Mouse (Mus musculus) midbrain, embryonic 16.5 days (tissue): Measurements from ENCODE around the gene Dact3. TPM values are rescaled to one million over a fixed set of nuclear protein-coding genes. Genes with fewer than 3 reads are reported as not detected.

Source experiments
- ATAC-seq: fragments of 200-750 bp; cut with Nextera tagmentation; 2 replicates; pipeline ENCODE4 v1.8.0; 2017; ENCODE audit warnings: moderate TSS enrichment
- H3K27ac ChIP-seq: fragments of 300-500 bp; sonication (generic); 2 replicates; pipeline ENCODE4 v1.5.1; 2014; ENCODE audit warnings: mild to moderate bottlenecking, low read length, mixed read lengths
- H3K27me3 ChIP-seq: fragments of 300-500 bp; sonication (generic); 2 replicates; pipeline ENCODE4 v1.6.1; 2014; ENCODE audit warnings: low read depth, low read length, mixed read lengths; ENCODE audit not compliant: control insufficient read depth, insufficient read depth
- H3K36me3 ChIP-seq: fragments of 300-500 bp; sonication (generic); 2 replicates; pipeline ENCODE4 v1.6.1; 2014; ENCODE audit warnings: mild to moderate bottlenecking, low read length, moderate library complexity, mixed read lengths; ENCODE audit not compliant: control insufficient read depth, insufficient read depth
- H3K4me1 ChIP-seq: fragments of 300-500 bp; sonication (generic); 2 replicates; pipeline ENCODE4 v1.6.1; 2014; ENCODE audit warnings: mild to moderate bottlenecking, low read length, mixed read lengths; ENCODE audit not compliant: control insufficient read depth, insufficient read depth
- H3K4me2 ChIP-seq: fragments of 300-500 bp; sonication (generic); 2 replicates; pipeline ENCODE4 v1.6.1; 2014; ENCODE audit warnings: mild to moderate bottlenecking, low read length, mixed read lengths
- H3K4me3 ChIP-seq: fragments of 300-500 bp; sonication (generic); 2 replicates; pipeline ENCODE4 v1.5.1; 2014; ENCODE audit warnings: low read depth, mild to moderate bottlenecking, low read length, moderate library complexity, mixed read lengths
- H3K9ac ChIP-seq: fragments of 300-500 bp; sonication (generic); 2 replicates; pipeline ENCODE4 v1.6.1; 2014; ENCODE audit warnings: low read depth, low read length, mixed read lengths
- H3K9me3 ChIP-seq: fragments of 300-500 bp; sonication (generic); replicated peaks from 2 replicates; pipeline ENCODE4 v1.6.1; 2014; ENCODE audit warnings: mild to moderate bottlenecking, low read length, mixed read lengths; ENCODE audit not compliant: control insufficient read depth, poor library complexity, severe bottlenecking
- WGBS: fragments of 180-500 bp; shearing (Covaris S2); extraction: QIAGEN DNeasy Blood & Tissue Kit; methylation state at CpG from one replicate; pipeline ENCODE4 v1.1.7; 2014; 5-methylcytosine and 5-hydroxymethylcytosine counted together
- polyA plus RNA-seq: library from polyadenylated mRNA; unstranded; fragments of >200 nt; fragmentation: Nextera tagmentation; extraction: Ambion mirVana; gene quantifications from 2 replicates; pipeline ENCODE4 v1.2.1, GENCODE M21; 2015

The Dact3 gene
- polyA plus RNA-seq, result 2.6 and 3.0 TPM in 2 replicates

DNA sequence AGATGAGACGGTGACA, at the start of gene Dact3:
Gene Dact3 (plus strand): TSS at position 8 of the 16 bp plus-strand sequence.
- no peaks in the 10 kb centered on the region for H3K27me3 ChIP-seq
- H3K4me2 ChIP-seq, result peak within 1 kb of the TSS; percentile 86
- no peaks in the 10 kb centered on the region for H3K36me3 ChIP-seq
- 0% methylated on average over 1 of the region's 1 CpGs for WGBS
- H3K4me3 ChIP-seq, result peak within 1 kb of the TSS; percentile 71
- H3K27ac ChIP-seq, result peak within 1 kb of the TSS; percentile 81
- ATAC-seq, result no peak
- peaks cover 17% of the 10 kb centered on the region for H3K4me1 ChIP-seq
- peak within 1 kb of the TSS; percentile 76 for H3K9ac ChIP-seq
- no peaks in the 10 kb centered on the region for H3K9me3 ChIP-seq

DNA sequence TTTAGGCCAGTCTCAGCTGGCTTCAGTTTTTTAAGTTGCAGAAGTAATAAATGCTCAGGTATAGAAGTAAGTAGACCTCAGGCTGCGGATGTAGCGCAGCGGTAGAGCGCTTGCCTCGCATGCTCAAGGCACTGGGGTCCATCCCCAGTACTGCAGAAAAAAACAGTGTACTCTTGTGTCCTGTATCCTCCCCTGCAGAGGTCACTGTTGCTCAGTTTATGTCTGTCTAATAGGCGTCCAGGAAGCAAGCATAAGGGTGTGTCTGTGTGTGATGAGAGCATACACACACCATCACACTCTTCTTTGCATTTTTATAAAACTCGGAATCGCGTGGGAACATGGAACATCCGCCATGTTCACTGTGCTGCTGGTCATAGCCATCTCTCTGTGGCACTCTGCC, 49.3 kb upstream of the Dact3 start:
- peaks cover 51% of the 10 kb centered on the region for H3K36me3 ChIP-seq

DNA sequence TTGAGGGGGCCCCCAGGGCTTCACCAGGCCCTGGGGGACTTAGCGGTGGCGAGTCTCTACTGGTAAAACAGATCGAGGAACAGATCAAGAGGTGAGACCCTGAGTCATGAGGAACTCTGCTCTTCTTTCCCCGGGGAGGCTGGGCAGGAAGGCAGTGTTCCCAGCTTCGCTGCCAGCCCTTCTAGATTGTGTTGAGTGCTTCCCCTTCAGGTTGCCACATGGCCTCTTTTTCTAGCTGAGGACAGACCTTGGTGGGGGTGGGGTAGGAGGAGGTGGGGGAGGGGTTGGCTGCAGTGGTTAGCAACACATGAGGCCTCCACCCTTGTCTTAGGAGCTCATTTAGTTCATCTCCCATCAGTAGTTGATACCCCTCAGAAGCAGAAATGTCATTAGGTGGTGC, 48.5 kb upstream of the Dact3 start:
- Histone ChIP-seq H3K36me3 (peaks cover 51% of the 10 kb centered on the region), H3K4me1 (peaks cover 6% of the 10 kb centered on the region), H3K4me3 (no peak overlapping the region), H3K9ac (no peak overlapping the region), H3K27me3 (no peaks in the 10 kb centered on the region), H3K4me2 (no peak overlapping the region), H3K9me3 (no peaks in the 10 kb centered on the region), H3K27ac (no peak overlapping the region)
- no peak for ATAC-seq
- WGBS, result 88% methylated on average over 5 of the region's 5 CpGs

More for the DNA sequence above, 49.3 kb upstream of the Dact3 start:
- H3K27me3 ChIP-seq, result no peaks in the 10 kb centered on the region
- H3K9me3 ChIP-seq, result no peaks in the 10 kb centered on the region
- 83% methylated on average over 10 of the region's 10 CpGs for WGBS
- peaks cover 14% of the 10 kb centered on the region for H3K4me1 ChIP-seq
- H3K4me2 ChIP-seq, result no peak overlapping the region
- H3K4me3 ChIP-seq, result no peak overlapping the region
- no peak overlapping the region for H3K27ac ChIP-seq
- ATAC-seq, result no peak
- H3K9ac ChIP-seq, result no peak overlapping the region

DNA sequence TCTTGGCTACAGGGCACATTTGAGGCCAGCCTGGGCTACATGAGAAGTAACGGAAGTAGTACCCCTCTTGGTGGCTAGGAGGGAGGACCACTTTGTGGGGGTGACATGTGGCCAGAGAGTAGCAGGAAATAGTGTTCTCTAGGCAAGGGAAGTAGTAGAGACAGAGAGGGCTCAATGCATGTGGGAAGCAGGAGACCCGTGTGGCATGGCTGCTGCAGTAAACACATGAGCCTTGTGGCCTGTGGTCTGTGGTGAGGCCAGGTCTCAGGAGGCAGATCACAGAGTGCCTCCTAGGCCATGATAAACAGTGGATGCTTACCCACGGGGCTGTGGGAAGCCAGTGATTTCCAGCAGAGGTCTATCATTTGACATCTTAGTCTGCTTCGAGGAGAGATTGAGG, 47.8 kb upstream of the Dact3 start:
- Histone ChIP-seq H3K9me3 (no peaks in the 10 kb centered on the region), H3K9ac (no peak overlapping the region), H3K4me3 (no peak overlapping the region), H3K27ac (no peak overlapping the region), H3K4me1 (no peaks in the 10 kb centered on the region; the same call in 1 of the 2 replicates), H3K27me3 (no peaks in the 10 kb centered on the region), H3K36me3 (peaks cover 53% of the 10 kb centered on the region), H3K4me2 (no peak overlapping the region)
- 90% methylated on average over 4 of the region's 4 CpGs for WGBS
- ATAC-seq, result no peak

DNA sequence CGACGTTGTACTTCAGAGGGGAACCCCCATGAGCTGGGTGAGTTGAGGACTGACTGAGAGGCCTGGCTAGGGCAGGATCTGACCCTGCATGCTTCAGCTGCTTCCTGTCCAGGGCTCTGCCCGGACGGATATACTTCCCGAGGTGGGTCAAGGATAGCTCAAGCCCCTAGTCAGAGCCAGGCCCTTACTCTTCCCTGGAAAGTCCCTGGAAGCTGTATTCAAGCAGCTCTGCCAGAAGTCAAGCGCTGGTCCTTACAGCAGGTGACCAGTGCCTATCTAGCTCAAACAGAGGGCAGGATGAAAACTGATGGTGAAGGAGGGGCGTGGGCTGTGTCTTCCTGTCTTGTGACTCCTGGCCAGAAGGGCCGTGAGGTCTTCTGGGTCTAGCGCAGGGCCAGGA, 44.7 kb upstream of the Dact3 start:
- H3K27ac ChIP-seq, result no peak overlapping the region
- no peaks in the 10 kb centered on the region for H3K27me3 ChIP-seq
- H3K9ac ChIP-seq, result no peak overlapping the region
- H3K36me3 ChIP-seq, result peaks cover 59% of the 10 kb centered on the region
- WGBS, result 91% methylated on average over 9 of the region's 9 CpGs
- no peak overlapping the region for H3K4me3 ChIP-seq
- ATAC-seq, result no peak
- H3K4me2 ChIP-seq, result no peak overlapping the region
- no peaks in the 10 kb centered on the region for H3K4me1 ChIP-seq
- H3K9me3 ChIP-seq, result no peaks in the 10 kb centered on the region

DNA sequence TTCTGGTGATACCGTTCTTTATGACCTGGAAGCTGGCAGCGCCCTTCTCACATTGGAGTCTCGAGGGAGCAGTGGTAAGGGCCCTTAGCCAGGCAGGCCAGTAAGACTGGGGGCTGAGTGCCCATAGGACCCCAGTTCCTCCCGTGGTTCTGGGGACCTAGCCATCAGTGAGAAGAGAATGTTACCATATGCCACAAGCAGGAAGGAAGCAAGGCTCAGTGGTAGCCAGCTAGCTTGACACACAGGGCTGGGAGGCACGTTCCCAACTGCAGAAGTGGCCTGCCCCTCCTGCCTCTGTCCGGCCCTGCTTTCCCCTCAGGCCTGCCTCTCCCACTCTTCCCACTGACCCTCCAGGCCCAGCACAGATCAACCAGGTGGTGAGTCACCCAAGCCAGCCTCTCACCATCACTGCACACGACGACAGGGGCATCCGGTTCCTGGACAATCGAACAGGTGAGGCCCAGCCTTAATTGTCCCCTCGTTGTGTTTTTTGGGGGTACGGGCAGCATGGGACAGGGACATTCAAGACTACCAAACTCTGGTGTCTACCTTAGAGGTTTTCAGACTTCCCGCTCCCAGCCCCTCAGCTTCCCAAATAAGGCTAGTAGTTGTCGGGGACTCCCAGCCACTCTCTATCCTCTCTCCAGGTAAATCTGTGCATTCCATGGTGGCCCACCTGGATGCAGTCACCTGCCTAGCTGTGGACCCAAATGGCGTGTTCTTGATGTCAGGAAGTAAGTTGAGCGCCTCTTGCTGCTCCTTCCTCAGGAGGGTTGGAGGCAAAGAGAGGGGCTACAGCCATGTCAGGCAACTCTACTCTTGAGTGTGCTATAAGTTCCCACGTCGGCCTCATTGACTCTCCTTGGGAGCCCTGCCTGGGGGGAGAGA, 37.0 kb upstream of the Dact3 start:
- Histone ChIP-seq H3K27me3 (no peaks in the 10 kb centered on the region), H3K9me3 (no peaks in the 10 kb centered on the region), H3K27ac (no peak overlapping the region), H3K4me3 (no peak overlapping the region), H3K4me2 (no peak overlapping the region), H3K4me1 (peaks cover 5% of the 10 kb centered on the region), H3K36me3 (peaks cover 56% of the 10 kb centered on the region), H3K9ac (no peak overlapping the region)
- WGBS, result 95% methylated on average over 18 of the region's 18 CpGs
- ATAC-seq, result no peak

DNA sequence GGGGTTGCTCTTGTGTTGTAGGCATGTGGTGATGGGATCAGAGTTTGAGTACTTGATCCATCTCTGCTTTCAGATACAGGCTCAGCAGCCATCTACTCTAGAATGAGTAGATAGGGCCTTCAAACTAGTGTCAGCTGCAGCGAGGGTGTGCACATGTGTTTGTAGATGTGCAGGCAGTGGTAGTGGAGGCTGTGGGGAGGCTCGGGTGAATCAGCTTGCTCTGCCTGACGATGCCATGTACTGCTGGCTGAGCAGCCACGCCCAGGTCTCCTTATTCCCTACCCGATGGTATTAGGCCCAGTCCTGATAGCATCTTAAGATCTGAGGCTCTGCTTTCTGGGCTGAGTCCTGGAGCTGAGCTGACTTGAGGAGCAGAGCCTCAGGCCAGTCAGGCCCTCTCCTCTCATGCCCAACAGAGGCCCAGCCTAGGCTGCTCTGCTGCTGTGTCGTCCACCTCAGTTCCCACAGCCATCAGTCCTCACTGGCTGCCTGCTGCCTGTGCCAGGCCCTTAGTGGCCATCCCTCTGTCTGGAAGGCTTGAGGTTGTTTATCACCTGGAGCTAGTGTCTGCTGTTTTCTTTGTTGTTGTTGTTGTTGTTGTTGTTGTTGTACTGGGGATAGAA, 36.2 kb upstream of the Dact3 start:
- no peaks in the 10 kb centered on the region for H3K27me3 ChIP-seq
- no peak overlapping the region for H3K4me2 ChIP-seq
- 86% methylated on average over 6 of the region's 6 CpGs for WGBS
- H3K27ac ChIP-seq, result no peak overlapping the region
- no peaks in the 10 kb centered on the region for H3K9me3 ChIP-seq
- H3K36me3 ChIP-seq, result peaks cover 50% of the 10 kb centered on the region
- peaks cover 12% of the 10 kb centered on the region for H3K4me1 ChIP-seq
- no peak overlapping the region for H3K4me3 ChIP-seq
- no peak overlapping the region for H3K9ac ChIP-seq
- no peak for ATAC-seq

DNA sequence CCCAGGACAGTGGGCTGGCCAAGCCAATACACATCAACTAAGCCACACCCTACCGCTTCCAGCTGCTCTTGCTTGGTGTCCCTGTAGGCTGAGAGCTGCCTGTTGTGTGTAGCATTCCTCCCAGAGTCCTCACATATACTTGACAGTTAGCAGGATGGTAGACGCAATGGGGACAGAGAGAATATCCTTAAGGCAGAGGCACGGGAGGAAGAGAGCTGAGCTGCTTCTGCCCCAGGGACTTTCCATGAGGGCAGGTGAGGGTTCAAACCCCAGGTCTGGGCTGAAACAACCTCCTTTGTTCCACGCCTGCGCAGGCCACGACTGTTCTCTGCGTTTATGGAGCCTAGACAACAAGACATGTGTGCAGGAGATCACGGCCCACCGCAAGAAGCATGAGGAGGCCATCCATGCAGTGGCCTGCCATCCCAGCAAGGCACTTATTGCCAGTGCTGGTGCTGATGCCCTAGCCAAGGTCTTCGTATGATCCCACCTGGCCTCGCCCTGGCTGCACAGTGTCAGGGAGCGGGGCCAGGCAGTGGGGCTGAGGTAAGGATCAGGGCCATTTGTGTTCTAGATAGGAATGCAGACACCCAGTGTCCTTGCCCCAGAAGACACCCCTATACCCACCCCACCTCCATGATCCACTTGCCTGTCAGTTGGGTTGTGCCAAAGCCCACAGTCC, 35.5 kb upstream of the Dact3 start:
- 93% methylated on average over 12 of the region's 12 CpGs for WGBS
- peaks cover 45% of the 10 kb centered on the region for H3K36me3 ChIP-seq
- H3K4me3 ChIP-seq, result no peak overlapping the region
- H3K9me3 ChIP-seq, result no peaks in the 10 kb centered on the region
- no peak for ATAC-seq
- H3K4me1 ChIP-seq, result peaks cover 17% of the 10 kb centered on the region
- no peaks in the 10 kb centered on the region for H3K27me3 ChIP-seq
- H3K9ac ChIP-seq, result no peak overlapping the region
- H3K27ac ChIP-seq, result no peak overlapping the region
- no peak overlapping the region for H3K4me2 ChIP-seq

DNA sequence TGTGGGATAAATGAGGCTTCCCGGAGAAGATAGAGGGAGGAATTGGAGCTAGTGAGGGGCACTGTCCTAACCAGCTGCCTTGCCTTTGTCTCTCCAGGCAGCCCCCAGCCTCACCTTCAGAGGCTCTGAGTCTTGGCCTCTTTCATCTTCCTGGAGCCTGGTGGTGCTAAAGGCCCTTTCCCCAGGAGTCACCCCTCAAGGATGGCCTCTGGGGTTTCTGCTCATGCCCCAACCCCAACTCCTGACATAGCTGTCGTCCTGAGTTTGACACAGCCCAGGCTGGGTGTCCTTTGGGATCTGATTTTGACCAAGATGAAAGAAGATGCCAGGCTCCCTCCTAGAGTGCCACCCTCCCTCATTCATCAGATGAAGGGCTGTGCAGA, 35.0 kb upstream of the Dact3 start:
- no peak for ATAC-seq

More for the DNA sequence above, 35.0 kb upstream of the Dact3 start:
- Histone ChIP-seq H3K9ac (no peak overlapping the region), H3K27me3 (no peaks in the 10 kb centered on the region), H3K27ac (no peak overlapping the region), H3K4me1 (peaks cover 19% of the 10 kb centered on the region), H3K4me2 (no peak overlapping the region), H3K36me3 (peaks cover 40% of the 10 kb centered on the region), H3K9me3 (no peaks in the 10 kb centered on the region), H3K4me3 (no peak overlapping the region)
- 97% methylated on average over 2 of the region's 2 CpGs for WGBS
